Mouse (Mus musculus): ENCODE results near the gene Mllt6. TPM values are rescaled to one million over a fixed set of nuclear protein-coding genes. Genes with fewer than 3 reads are reported as not detected.
"Not testable (repeated sequence)": the region's sequence is repeated elsewhere in the genome, so short reads cannot be mapped to it uniquely, and the experiment has no call there.

The Mllt6 gene
- polyA plus RNA-seq, 1 experiment from 2014 or later, result 1.8 TPM

GRCm38 (mm10) chr11:97721338-97721737 is 58.1 kb downstream of the Mllt6 start:
- H3K9ac ChIP-seq, result no peak overlapping the region
- H3K27me3 ChIP-seq (replicated peaks), result no peaks in the 10 kb centered on the region
- H3K27ac ChIP-seq (ENCODE audit: poor library complexity, severe bottlenecking), result no peak overlapping the region
- peaks cover 13% of the 10 kb centered on the region for H3K9me3 ChIP-seq (replicated peaks)
- ATAC-seq (ENCODE audit: insufficient number of reproducible peaks, low FRiP score), result no peak
- peaks cover 90% of the 10 kb centered on the region for H3K36me3 ChIP-seq
- H3K4me2 ChIP-seq, result no peak overlapping the region
- WGBS, result 87% methylated on average over 4 of the region's 4 CpGs
- peaks cover 1% of the 10 kb centered on the region; the same call in 1 of the 2 replicates for H3K4me1 ChIP-seq (replicated peaks)
- no peak overlapping the region for H3K4me3 ChIP-seq

- no peak overlapping the region for H3K4me2 ChIP-seq
- no peak overlapping the region for H3K4me3 ChIP-seq
- no peak overlapping the region for H3K9ac ChIP-seq
- WGBS, result 75% methylated on average over 7 of the region's 7 CpGs
- peaks cover 13% of the 10 kb centered on the region for H3K9me3 ChIP-seq (replicated peaks)
- no peak overlapping the region for H3K27ac ChIP-seq (ENCODE audit: poor library complexity, severe bottlenecking)
- H3K27me3 ChIP-seq (replicated peaks), result no peaks in the 10 kb centered on the region
- ATAC-seq (ENCODE audit: insufficient number of reproducible peaks, low FRiP score), result peak; percentile 78
- peaks cover 6% of the 10 kb centered on the region for H3K4me1 ChIP-seq (replicated peaks)
- H3K36me3 ChIP-seq, result peaks cover 92% of the 10 kb centered on the region
These were observed 60.5 kb downstream of the Mllt6 start for GRCm38 (mm10) chr11:97723709-97724108.

GRCm38 (mm10) chr11:97728311-97728710 is 65.1 kb downstream of the Mllt6 start:
- no peak overlapping the region for H3K4me2 ChIP-seq
- no peak overlapping the region for H3K27ac ChIP-seq (ENCODE audit: poor library complexity, severe bottlenecking)
- H3K4me3 ChIP-seq, result no peak overlapping the region
- H3K27me3 ChIP-seq (replicated peaks), result no peaks in the 10 kb centered on the region
- peaks cover 79% of the 10 kb centered on the region for H3K36me3 ChIP-seq
- no peak for ATAC-seq (ENCODE audit: insufficient number of reproducible peaks, low FRiP score)
- H3K4me1 ChIP-seq (replicated peaks), result peaks cover 12% of the 10 kb centered on the region
- WGBS, result 70% methylated on average over 7 of the region's 7 CpGs
- H3K9me3 ChIP-seq (replicated peaks), result no peaks in the 10 kb centered on the region
- peak overlapping the region; percentile 50; the same call in 1 of the 2 replicates for H3K9ac ChIP-seq

GRCm38 (mm10) chr11:97728730-97729129 is 65.5 kb downstream of the Mllt6 start:
- Histone ChIP-seq H3K36me3 (peaks cover 76% of the 10 kb centered on the region), H3K4me3 (no peak overlapping the region), H3K27me3 (replicated peaks) (no peaks in the 10 kb centered on the region), H3K4me1 (replicated peaks) (peaks cover 15% of the 10 kb centered on the region), H3K4me2 (no peak overlapping the region), H3K9ac (peak overlapping the region; percentile 50; the same call in 1 of the 2 replicates), H3K27ac (ENCODE audit: poor library complexity, severe bottlenecking) (no peak overlapping the region), H3K9me3 (replicated peaks) (no peaks in the 10 kb centered on the region)
- no peak for ATAC-seq (ENCODE audit: insufficient number of reproducible peaks, low FRiP score)
- 74% methylated on average over 7 of the region's 7 CpGs for WGBS

GRCm38 (mm10) chr11:97733689-97734088 is 70.5 kb downstream of the Mllt6 start:
- Histone ChIP-seq H3K36me3 (peaks cover 31% of the 10 kb centered on the region), H3K4me3 (no peak overlapping the region), H3K4me1 (replicated peaks) (peaks cover 16% of the 10 kb centered on the region), H3K9ac (no peak overlapping the region), H3K27me3 (replicated peaks) (no peaks in the 10 kb centered on the region), H3K9me3 (replicated peaks) (no peaks in the 10 kb centered on the region), H3K4me2 (no peak overlapping the region), H3K27ac (ENCODE audit: poor library complexity, severe bottlenecking) (no peak overlapping the region)
- no peak for ATAC-seq (ENCODE audit: insufficient number of reproducible peaks, low FRiP score)
- WGBS, result 43% methylated on average over 10 of the region's 10 CpGs

GRCm38 (mm10) chr11:97734810-97735209 is 71.6 kb downstream of the Mllt6 start:
- H3K4me1 ChIP-seq (replicated peaks); H3K4me3 ChIP-seq; H3K9ac ChIP-seq; H3K27ac ChIP-seq (ENCODE audit: poor library complexity, severe bottlenecking); H3K4me2 ChIP-seq; H3K9me3 ChIP-seq (replicated peaks); ATAC-seq (ENCODE audit: insufficient number of reproducible peaks, low FRiP score); H3K27me3 ChIP-seq (replicated peaks): not testable (repeated sequence)
- H3K36me3 ChIP-seq, result peaks cover 23% of the 10 kb centered on the region
- WGBS, result 84% methylated on average over 5 of the region's 5 CpGs

Small RNA genes within 50 kb of the gene (microRNA-seq; reads per million reads assigned to microRNA genes)
- gene Gm24158, result not detected
- not detected for gene Mir6927

Other genes with a start within 250 kb of the Mllt6 start
- gene Arhgap23, start 247.9 kb upstream of the Mllt6 start, polyA plus RNA-seq (2016; fragmentation: Nextera tagmentation; extraction: Ambion mirVana), result 12.4 and 12.5 TPM in 2 replicates
- 0.90 and 1.00 TPM in 2 replicates for gene 4933428G20Rik, start 163.1 kb upstream of the Mllt6 start, polyA plus RNA-seq (2016; fragmentation: Nextera tagmentation; extraction: Ambion mirVana)
- gene Srcin1, start 87.2 kb upstream of the Mllt6 start, polyA plus RNA-seq (2016; fragmentation: Nextera tagmentation; extraction: Ambion mirVana), result 0.09 TPM in 1 of 2 replicates, not detected in the other
- 2.0 and 2.5 TPM in 2 replicates for gene Epop, start 33.7 kb upstream of the Mllt6 start, polyA plus RNA-seq (2016; fragmentation: Nextera tagmentation; extraction: Ambion mirVana)
- gene Cisd3, start 22.4 kb downstream of the Mllt6 start, polyA plus RNA-seq (2016; fragmentation: Nextera tagmentation; extraction: Ambion mirVana), result 40.5 and 44.8 TPM in 2 replicates
- gene Pcgf2, start 37.1 kb downstream of the Mllt6 start, polyA plus RNA-seq (2016; fragmentation: Nextera tagmentation; extraction: Ambion mirVana), result 11.0 and 12.3 TPM in 2 replicates
- gene Psmb3, start 40.0 kb downstream of the Mllt6 start, polyA plus RNA-seq (2016; fragmentation: Nextera tagmentation; extraction: Ambion mirVana), result 342 and 374 TPM in 2 replicates
- 1.3 and 1.4 TPM in 2 replicates for gene Pip4k2b, start 81.3 kb downstream of the Mllt6 start, polyA plus RNA-seq (2016; fragmentation: Nextera tagmentation; extraction: Ambion mirVana)
- 10.9 and 11.4 TPM in 2 replicates for gene Cwc25, start 103.1 kb downstream of the Mllt6 start, polyA plus RNA-seq (2016; fragmentation: Nextera tagmentation; extraction: Ambion mirVana)
- gene 1700001P01Rik, start 112.5 kb downstream of the Mllt6 start, polyA plus RNA-seq (2016; fragmentation: Nextera tagmentation; extraction: Ambion mirVana), result not detected in 2 replicates
- gene Rpl23, start 119.0 kb downstream of the Mllt6 start, polyA plus RNA-seq (2016; fragmentation: Nextera tagmentation; extraction: Ambion mirVana), result 404 and 410 TPM in 2 replicates
- 46.9 and 49.5 TPM in 2 replicates for gene Lasp1, start 135.6 kb downstream of the Mllt6 start, polyA plus RNA-seq (2016; fragmentation: Nextera tagmentation; extraction: Ambion mirVana)
- 6.9 and 7.4 TPM in 2 replicates for gene B230217C12Rik, start 177.4 kb downstream of the Mllt6 start, polyA plus RNA-seq (2016; fragmentation: Nextera tagmentation; extraction: Ambion mirVana)
- 0.87 and 1.5 TPM in 2 replicates for gene Fbxo47, start 220.7 kb downstream of the Mllt6 start, polyA plus RNA-seq (2016; fragmentation: Nextera tagmentation; extraction: Ambion mirVana)